Mouse (Mus musculus) cerebellum, postnatal 36 days (tissue): ENCODE results near the gene Tenm2.

Experiments
- DNase-seq, 2 experiments: peaks; one replicate each; pipeline ENCODE4 v3.0.0; 2021 to 2022; ENCODE audit warnings: mixed read lengths in 2 of 2

Gene Tenm2

GRCm38 (mm10) chr11:36254019-36254418, 981.7 kb downstream of the Tenm2 start:
- DNase-seq = no peak

GRCm38 (mm10) chr11:36250111-36250510, 985.7 kb downstream of the Tenm2 start:
- DNase-seq = no peak

GRCm38 (mm10) chr11:36246152-36246551, 989.6 kb downstream of the Tenm2 start:
- no peak for DNase-seq

GRCm38 (mm10) chr11:36244491-36244882, 991.3 kb downstream of the Tenm2 start:
- DNase-seq = no peak

GRCm38 (mm10) chr11:36243747-36244490, 991.8 kb downstream of the Tenm2 start:
- DNase-seq = peak; percentile 50 to 69

- no peak for DNase-seq
Measured at GRCm38 (mm10) chr11:36238890-36239289, 996.9 kb downstream of the Tenm2 start.

GRCm38 (mm10) chr11:36228654-36229053, 1007.1 kb downstream of the Tenm2 start:
- no peak for DNase-seq

- no peak for DNase-seq
Measured at GRCm38 (mm10) chr11:36228196-36228595, 1007.6 kb downstream of the Tenm2 start.

GRCm38 (mm10) chr11:36226061-36226460, 1009.7 kb downstream of the Tenm2 start:
- DNase-seq = no peak

- no peak for DNase-seq
Measured at GRCm38 (mm10) chr11:36223716-36224439, 1011.9 kb downstream of the Tenm2 start.

- no peak for DNase-seq
Measured at GRCm38 (mm10) chr11:36222071-36222470, 1013.7 kb downstream of the Tenm2 start.

- DNase-seq = peak; percentile 87 to 95
Measured at GRCm38 (mm10) chr11:36221271-36221975, 1014.3 kb downstream of the Tenm2 start.

- DNase-seq = peak in 1 of 2 experiments; percentile 16
Measured at GRCm38 (mm10) chr11:36220651-36221050, 1015.1 kb downstream of the Tenm2 start.

GRCm38 (mm10) chr11:36219586-36219985, 1016.2 kb downstream of the Tenm2 start:
- DNase-seq = no peak

GRCm38 (mm10) chr11:36214589-36214988, 1021.2 kb downstream of the Tenm2 start:
- no peak for DNase-seq

- no peak for DNase-seq
Measured at GRCm38 (mm10) chr11:36204381-36204780, 1031.4 kb downstream of the Tenm2 start.

GRCm38 (mm10) chr11:36203896-36204295, 1031.9 kb downstream of the Tenm2 start:
- no peak for DNase-seq

- DNase-seq = no peak
Measured at GRCm38 (mm10) chr11:36194348-36194747, 1041.4 kb downstream of the Tenm2 start.

GRCm38 (mm10) chr11:36176106-36176505, 1059.7 kb downstream of the Tenm2 start:
- no peak for DNase-seq

- no peak for DNase-seq
Measured at GRCm38 (mm10) chr11:36173076-36173690, 1062.6 kb downstream of the Tenm2 start.

GRCm38 (mm10) chr11:36172520-36172919, 1063.2 kb downstream of the Tenm2 start:
- DNase-seq = no peak

GRCm38 (mm10) chr11:36171991-36172390, 1063.8 kb downstream of the Tenm2 start:
- DNase-seq = no peak

- no peak for DNase-seq
Measured at GRCm38 (mm10) chr11:36171221-36171620, 1064.5 kb downstream of the Tenm2 start.
